Mouse (Mus musculus): ENCODE measurements around the gene H2al2a. TPM values are rescaled to one million over a fixed set of nuclear protein-coding genes. Genes with fewer than 3 reads are reported as not detected.

H2al2a gene
- polyA plus RNA-seq, 1 experiment from 2014 or later, result not detected

- H3K27me3 ChIP-seq (ENCODE audit: insufficient read depth, poor library complexity, severe bottlenecking), result no peaks in the 10 kb centered on the region
- H3K9me3 ChIP-seq, result peaks cover 7% of the 10 kb centered on the region; the same call in 1 of the 2 replicates
- 79% methylated on average over 1 of the region's 1 CpGs for WGBS
- no peak for DNase-seq (ENCODE audit: low spot score)
- no peak overlapping the region for H3K27ac ChIP-seq
- H3K4me3 ChIP-seq, result no peak overlapping the region
- H3K4me1 ChIP-seq (replicated peaks), result no peaks in the 10 kb centered on the region
- H3K36me3 ChIP-seq, result no peaks in the 10 kb centered on the region
Observed at GRCm38 (mm10) chr2:17959501-17959900, 37.3 kb downstream of the H2al2a start.

GRCm38 (mm10) chr2:17946875-17947274 is 49.9 kb downstream of the H2al2a start:
- no peak overlapping the region for H3K27ac ChIP-seq
- no peaks in the 10 kb centered on the region for H3K36me3 ChIP-seq
- no peaks in the 10 kb centered on the region for H3K9me3 ChIP-seq
- no peak for DNase-seq (ENCODE audit: low spot score)
- no peak overlapping the region for H3K4me3 ChIP-seq
- no peaks in the 10 kb centered on the region for H3K27me3 ChIP-seq (ENCODE audit: insufficient read depth, poor library complexity, severe bottlenecking)
- no peaks in the 10 kb centered on the region; the same call in 1 of the 2 replicates for H3K4me1 ChIP-seq (replicated peaks)
- WGBS, result 72% methylated on average over 3 of the region's 3 CpGs

Other genes with a start within 250 kb of the H2al2a start
- gene A930004D18Rik, start 40.8 kb upstream of the H2al2a start, polyA plus RNA-seq (2016; fragmentation: Nextera tagmentation; extraction: Ambion mirVana), result 17.5 and 22.5 TPM in 2 replicates
- gene Skida1, start 52.1 kb upstream of the H2al2a start, polyA plus RNA-seq (2016; fragmentation: Nextera tagmentation; extraction: Ambion mirVana), result 19.3 and 21.9 TPM in 2 replicates
- gene Mllt10, start 58.3 kb upstream of the H2al2a start, polyA plus RNA-seq (2016; fragmentation: Nextera tagmentation; extraction: Ambion mirVana), result 65.0 and 66.0 TPM in 2 replicates

Measured in hindbrain, embryonic 10.5 days (tissue).